Mouse (Mus musculus): Measurements from ENCODE around the gene Wapl.

Gene Wapl

GRCm38 (mm10) chr14:34773681-34774080 is 100.0 kb downstream of the Wapl start:
- no peak for DNase-seq (ENCODE audit: low spot score)

GRCm38 (mm10) chr14:34774231-34774630 is 100.5 kb downstream of the Wapl start:
- DNase-seq (ENCODE audit: low spot score) = no peak

GRCm38 (mm10) chr14:34776719-34777385 is 103.1 kb downstream of the Wapl start:
- DNase-seq (ENCODE audit: low spot score) = no peak

DNA sequence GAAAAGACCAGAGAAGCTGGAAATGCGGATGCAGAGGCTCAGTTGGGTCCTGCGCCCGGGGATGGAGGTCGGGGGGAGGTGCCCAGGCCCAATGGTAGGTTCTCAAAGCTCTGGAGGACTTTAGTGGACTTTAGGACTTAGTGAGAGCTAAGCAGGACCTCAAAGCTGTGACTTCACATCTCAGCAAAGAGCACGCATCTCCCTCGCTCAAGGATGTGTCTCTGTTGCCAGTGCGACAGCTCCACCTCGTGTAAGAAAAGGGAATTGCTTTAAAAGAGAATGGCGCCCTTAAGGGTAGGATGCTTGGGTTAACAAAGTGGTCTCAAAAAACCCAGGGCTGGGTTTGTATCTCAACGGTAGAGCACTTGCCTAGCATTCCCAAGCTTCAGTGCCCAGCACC is 104.1 kb downstream of the Wapl start:
- DNase-seq (ENCODE audit: low spot score) = no peak

DNA sequence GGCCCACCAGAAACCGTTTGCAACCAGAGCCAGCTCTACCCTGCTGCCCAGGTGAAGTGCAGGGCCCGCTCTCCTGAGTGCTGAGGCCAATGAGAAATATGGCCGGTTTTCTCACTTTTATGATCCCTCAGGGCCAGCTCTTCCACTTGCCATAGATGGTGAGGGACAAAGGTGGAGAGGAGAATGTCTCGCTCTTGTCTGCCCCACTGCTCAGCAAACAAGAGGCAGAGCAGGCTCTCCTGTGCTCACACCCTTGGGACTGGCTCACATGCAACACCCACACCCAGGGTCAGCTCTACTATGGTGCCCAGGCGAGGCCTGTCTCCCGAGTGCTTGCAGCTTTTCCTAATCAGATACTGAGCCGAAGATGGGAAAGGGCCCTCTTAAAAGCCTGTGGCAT is 105.0 kb downstream of the Wapl start:
- DNase-seq (ENCODE audit: low spot score) = no peak

GRCm38 (mm10) chr14:34793406-34794037 is 119.8 kb downstream of the Wapl start:
- DNase-seq (ENCODE audit: low spot score) = no peak

Measured in ovary, postnatal 36 days (tissue).